Mouse (Mus musculus): ENCODE data around the gene Hace1. TPM values are rescaled to one million over a fixed set of nuclear protein-coding genes. Genes with fewer than 3 reads are reported as not detected.

The Hace1 gene
- polyA plus RNA-seq, 1 experiment from 2014 or later = 19.3 TPM

DNA sequence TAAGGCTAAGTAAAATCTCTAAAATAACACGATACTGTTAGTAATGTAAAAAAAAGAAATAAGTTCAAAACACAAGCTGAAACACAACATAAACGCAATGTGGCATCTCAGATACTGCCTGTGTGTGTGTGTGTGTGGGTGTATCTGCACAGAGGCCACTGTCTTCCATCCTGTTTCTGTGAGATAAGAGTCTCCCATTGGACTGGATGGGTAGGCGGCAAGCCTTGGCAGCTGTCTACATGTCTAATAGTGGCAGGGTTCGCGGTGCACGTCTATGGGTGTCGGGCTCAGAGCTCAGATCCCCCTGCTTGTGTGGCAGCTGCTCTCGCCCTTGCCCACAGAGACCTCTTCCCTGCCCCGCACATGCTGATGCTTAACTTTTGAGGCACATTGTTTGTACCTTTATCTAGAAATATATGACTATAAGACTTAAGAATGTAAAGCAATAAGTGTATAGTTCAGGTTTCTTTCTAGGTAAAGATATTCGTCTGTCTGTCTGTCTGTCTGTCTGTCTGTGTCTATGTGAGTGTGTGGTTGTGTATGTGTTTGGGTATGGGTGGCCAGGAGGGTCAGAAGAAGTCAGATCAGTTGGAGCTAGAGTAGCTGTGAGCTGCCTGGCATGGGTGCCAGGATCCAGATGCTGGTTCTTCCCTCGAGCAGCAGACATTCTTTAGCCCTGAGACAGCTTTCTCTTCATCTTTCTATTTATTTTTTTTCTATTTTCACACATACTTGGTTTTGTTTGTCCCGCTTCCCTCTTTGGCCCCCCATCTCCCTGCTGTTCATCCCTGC lies 6.9 kb downstream of the Hace1 start:
- Histone ChIP-seq H3K4me1 (ENCODE audit: insufficient read depth) (no peaks in the 10 kb centered on the region), H3K27ac (ENCODE audit: low read depth) (no peak overlapping the region)
- 88% methylated on average over 12 of the region's 12 CpGs for WGBS

GRCm38 (mm10) chr10:45605853-45606252 lies 28.2 kb downstream of the Hace1 start:
- Histone ChIP-seq H3K27me3 (ENCODE audit: insufficient read depth, low read length) (no peaks in the 10 kb centered on the region), H3K36me3 (ENCODE audit: insufficient read depth) (peaks cover 9% of the 10 kb centered on the region; the same call in 1 of the 2 replicates), H3K4me1 (ENCODE audit: insufficient read depth) (no peaks in the 10 kb centered on the region), H3K4me3 (ENCODE audit: low read depth, low read length) (no peak overlapping the region), H3K9me3 (ENCODE audit: low read depth, low read length) (no peaks in the 10 kb centered on the region), H3K4me2 (no peak overlapping the region), H3K27ac (ENCODE audit: low read depth) (no peak overlapping the region), H3K9ac (no peak overlapping the region)
- TF ChIP-seq CTCF (IDR thresholded peaks at IDR 0.05; ENCODE audit: low read depth) = no peak
- no peak for ATAC-seq (ENCODE audit: insufficient read depth)
- 79% methylated on average over 3 of the region's 3 CpGs for WGBS
- no peak for DNase-seq

More for the DNA sequence above, 6.9 kb downstream of the Hace1 start:
- ATAC-seq (ENCODE audit: insufficient read depth) = peak; percentile 75
- Histone ChIP-seq H3K9ac (no peak overlapping the region), H3K9me3 (ENCODE audit: low read depth, low read length) (no peaks in the 10 kb centered on the region), H3K27me3 (ENCODE audit: insufficient read depth, low read length) (no peaks in the 10 kb centered on the region), H3K36me3 (ENCODE audit: insufficient read depth) (no peaks in the 10 kb centered on the region), H3K4me3 (ENCODE audit: low read depth, low read length) (no peak overlapping the region), H3K4me2 (no peak overlapping the region)
- TF ChIP-seq CTCF (IDR thresholded peaks at IDR 0.05; ENCODE audit: low read depth) = no peak
- DNase-seq = no peak

DNA sequence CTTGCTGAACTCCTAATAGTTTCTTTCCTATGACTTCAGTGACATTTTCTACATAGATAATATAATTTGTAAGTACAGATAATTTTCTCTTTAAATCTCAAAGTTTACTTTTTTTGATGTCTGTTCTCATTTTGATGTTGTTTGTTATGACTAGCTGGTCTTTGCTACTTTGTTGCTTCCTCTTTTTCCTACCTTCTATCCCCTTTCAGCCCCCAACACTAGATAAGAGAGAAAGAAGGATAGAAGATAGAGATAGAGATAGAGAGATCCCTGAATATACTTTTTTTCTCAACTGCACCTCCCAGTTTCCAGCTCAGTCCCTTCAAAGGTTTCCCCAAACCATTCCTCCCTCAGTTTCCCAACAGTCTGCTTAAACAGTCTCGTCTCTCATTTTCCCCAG lies 33.1 kb downstream of the Hace1 start:
- no peak for DNase-seq
- WGBS = 83% methylated on average over 1 of the region's 1 CpGs
- no peak overlapping the region for H3K4me3 ChIP-seq (ENCODE audit: low read depth, low read length)

GRCm38 (mm10) chr10:45616012-45616411 lies 38.4 kb downstream of the Hace1 start:
- WGBS = 85% methylated on average over 5 of the region's 5 CpGs
- no peaks in the 10 kb centered on the region for H3K9me3 ChIP-seq (ENCODE audit: low read depth, low read length)
- H3K4me2 ChIP-seq = no peak overlapping the region
- no peaks in the 10 kb centered on the region for H3K4me1 ChIP-seq (ENCODE audit: insufficient read depth)
- DNase-seq (no peak), ATAC-seq (ENCODE audit: insufficient read depth) (no peak)
- no peak overlapping the region for H3K9ac ChIP-seq
- TF ChIP-seq CTCF (IDR thresholded peaks at IDR 0.05; ENCODE audit: low read depth) = no peak
- H3K36me3 ChIP-seq (ENCODE audit: insufficient read depth) = 0 out of 2 replicates have a peak, but pooled peaks cover 7% of the 10 kb centered on the region
- no peak overlapping the region for H3K4me3 ChIP-seq (ENCODE audit: low read depth, low read length)
- no peak overlapping the region for H3K27ac ChIP-seq (ENCODE audit: low read depth)
- H3K27me3 ChIP-seq (ENCODE audit: insufficient read depth, low read length) = no peaks in the 10 kb centered on the region

More for the DNA sequence above, 33.1 kb downstream of the Hace1 start:
- Histone ChIP-seq H3K4me2 (no peak overlapping the region), H3K9me3 (ENCODE audit: low read depth, low read length) (no peaks in the 10 kb centered on the region), H3K36me3 (ENCODE audit: insufficient read depth) (peaks cover 13% of the 10 kb centered on the region; the same call in 1 of the 2 replicates), H3K27me3 (ENCODE audit: insufficient read depth, low read length) (no peaks in the 10 kb centered on the region), H3K9ac (no peak overlapping the region), H3K4me1 (ENCODE audit: insufficient read depth) (no peaks in the 10 kb centered on the region), H3K27ac (ENCODE audit: low read depth) (no peak overlapping the region)
- no peak for TF ChIP-seq CTCF (IDR thresholded peaks at IDR 0.05; ENCODE audit: low read depth)
- ATAC-seq (ENCODE audit: insufficient read depth) = no peak

DNA sequence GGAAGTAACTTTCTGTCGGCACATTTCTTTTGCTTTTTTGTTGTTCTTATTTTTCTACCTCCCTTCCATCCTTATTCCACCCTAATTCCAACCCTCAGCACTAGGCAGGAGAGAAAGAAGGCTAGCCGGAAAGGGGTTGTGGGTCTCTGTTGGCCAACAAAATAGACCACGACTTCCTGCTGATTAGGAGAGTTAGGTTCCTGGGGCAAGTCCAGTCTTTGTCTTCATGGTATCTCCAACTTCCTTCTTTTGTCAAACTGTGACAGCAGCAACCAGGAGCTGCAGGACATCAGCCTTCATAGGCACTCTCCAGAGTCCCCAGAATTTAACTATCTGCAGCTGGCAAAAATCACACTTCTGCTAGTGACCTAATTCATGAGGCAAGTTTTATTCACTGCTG lies 41.4 kb downstream of the Hace1 start:
- H3K4me1 ChIP-seq (ENCODE audit: insufficient read depth) = no peaks in the 10 kb centered on the region
- H3K36me3 ChIP-seq (ENCODE audit: insufficient read depth) = 0 out of 2 replicates have a peak, but pooled peaks cover 13% of the 10 kb centered on the region
- TF ChIP-seq CTCF (IDR thresholded peaks at IDR 0.05; ENCODE audit: low read depth) = no peak
- no peak overlapping the region for H3K27ac ChIP-seq (ENCODE audit: low read depth)
- no peak overlapping the region for H3K4me2 ChIP-seq
- H3K27me3 ChIP-seq (ENCODE audit: insufficient read depth, low read length) = no peaks in the 10 kb centered on the region
- no peak overlapping the region for H3K4me3 ChIP-seq (ENCODE audit: low read depth, low read length)
- DNase-seq (peak; percentile 3), ATAC-seq (ENCODE audit: insufficient read depth) (no peak)
- no peaks in the 10 kb centered on the region for H3K9me3 ChIP-seq (ENCODE audit: low read depth, low read length)
- no peak overlapping the region for H3K9ac ChIP-seq
- 84% methylated on average over 3 of the region's 3 CpGs for WGBS

- no peaks in the 10 kb centered on the region for H3K36me3 ChIP-seq (ENCODE audit: insufficient read depth)
- DNase-seq (no peak), ATAC-seq (ENCODE audit: insufficient read depth) (no peak)
- H3K4me1 ChIP-seq (ENCODE audit: insufficient read depth) = no peaks in the 10 kb centered on the region
- TF ChIP-seq CTCF (IDR thresholded peaks at IDR 0.05; ENCODE audit: low read depth) = no peak
- 90% methylated on average over 3 of the region's 3 CpGs for WGBS
- no peak overlapping the region for H3K27ac ChIP-seq (ENCODE audit: low read depth)
- no peak overlapping the region for H3K4me3 ChIP-seq (ENCODE audit: low read depth, low read length)
- H3K9me3 ChIP-seq (ENCODE audit: low read depth, low read length) = no peaks in the 10 kb centered on the region
- no peaks in the 10 kb centered on the region for H3K27me3 ChIP-seq (ENCODE audit: insufficient read depth, low read length)
- no peak overlapping the region for H3K9ac ChIP-seq
- no peak overlapping the region for H3K4me2 ChIP-seq
Observed at GRCm38 (mm10) chr10:45631995-45632394, 54.4 kb downstream of the Hace1 start.

- Histone ChIP-seq H3K27me3 (ENCODE audit: insufficient read depth, low read length) (no peaks in the 10 kb centered on the region), H3K9me3 (ENCODE audit: low read depth, low read length) (no peaks in the 10 kb centered on the region), H3K4me2 (no peak overlapping the region), H3K9ac (no peak overlapping the region), H3K4me1 (ENCODE audit: insufficient read depth) (no peaks in the 10 kb centered on the region), H3K36me3 (ENCODE audit: insufficient read depth) (no peaks in the 10 kb centered on the region), H3K4me3 (ENCODE audit: low read depth, low read length) (no peak overlapping the region), H3K27ac (ENCODE audit: low read depth) (no peak overlapping the region)
- WGBS = 86% methylated on average over 10 of the region's 10 CpGs
- peak; percentile 6 for DNase-seq
- no peak for ATAC-seq (ENCODE audit: insufficient read depth)
- no peak for TF ChIP-seq CTCF (IDR thresholded peaks at IDR 0.05; ENCODE audit: low read depth)
Observed at GRCm38 (mm10) chr10:45632641-45633040, 55.0 kb downstream of the Hace1 start.
